Mouse (Mus musculus) limb, embryonic 11.5 days (tissue): ENCODE measurements around the gene Zfp384. TPM values are rescaled to one million over a fixed set of nuclear protein-coding genes. Genes with fewer than 3 reads are reported as not detected.

ENCODE experiments used
- ATAC-seq: fragments of 200-750 bp; cut with Nextera tagmentation; 2 replicates; pipeline ENCODE4 v1.8.0; 2017; ENCODE audit warnings: low read depth; ENCODE audit not compliant: insufficient number of reproducible peaks, low FRiP score, low TSS enrichment
- DNase-seq: peaks from one replicate; pipeline ENCODE4 v3.0.0-alpha.2; 2015; ENCODE audit warnings: low spot score
- H3K27ac ChIP-seq: fragments of 300-500 bp; sonication (generic); replicated peaks from 2 replicates; pipeline ENCODE4 v1.5.1; 2014; ENCODE audit warnings: low read depth, mild to moderate bottlenecking, low read length
- H3K27me3 ChIP-seq: fragments of 300-500 bp; sonication (generic); 2 replicates; pipeline ENCODE4 v1.6.1; 2014; ENCODE audit warnings: mild to moderate bottlenecking, low read length, mixed read lengths; ENCODE audit not compliant: control insufficient read depth, insufficient read depth
- H3K36me3 ChIP-seq: fragments of 300-500 bp; sonication (generic); 2 replicates; pipeline ENCODE4 v1.6.1; 2014; ENCODE audit warnings: mild to moderate bottlenecking, low read length, moderate library complexity, mixed read lengths; ENCODE audit not compliant: control insufficient read depth, insufficient read depth
- H3K4me1 ChIP-seq: fragments of 300-500 bp; sonication (generic); 2 replicates; pipeline ENCODE4 v1.6.1; 2014; ENCODE audit warnings: low read length, mixed read lengths; ENCODE audit not compliant: control insufficient read depth, insufficient read depth
- H3K4me2 ChIP-seq: fragments of 300-500 bp; sonication (generic); 2 replicates; pipeline ENCODE4 v1.6.1; 2014; ENCODE audit warnings: low read depth, mild to moderate bottlenecking, moderate library complexity; ENCODE audit not compliant: severe bottlenecking
- H3K4me3 ChIP-seq: fragments of 300-500 bp; sonication (generic); 2 replicates; pipeline ENCODE4 v1.5.1; 2014; ENCODE audit warnings: low read depth, low read length
- H3K9ac ChIP-seq: fragments of 300-500 bp; sonication (generic); 2 replicates; pipeline ENCODE4 v1.6.1; 2014; ENCODE audit warnings: mild to moderate bottlenecking, low read length
- H3K9me3 ChIP-seq: fragments of 300-500 bp; sonication (generic); 2 replicates; pipeline ENCODE4 v1.6.1; 2016; ENCODE audit warnings: low read length; ENCODE audit not compliant: control insufficient read depth
- WGBS: fragments of 180-500 bp; shearing (Covaris S2); extraction: QIAGEN DNeasy Blood & Tissue Kit; methylation state at CpG from one replicate; pipeline ENCODE4 v1.1.7; 2014; 5-methylcytosine and 5-hydroxymethylcytosine counted together
- polyA plus RNA-seq: library from polyadenylated mRNA; unstranded; fragments of >200 nt; fragmentation: Nextera tagmentation; extraction: Ambion mirVana; gene quantifications from 2 replicates; pipeline ENCODE4 v1.2.1, GENCODE M21; 2014

The Zfp384 gene
- polyA plus RNA-seq, 1 experiment from 2014 or later, result 11.0 TPM

DNA sequence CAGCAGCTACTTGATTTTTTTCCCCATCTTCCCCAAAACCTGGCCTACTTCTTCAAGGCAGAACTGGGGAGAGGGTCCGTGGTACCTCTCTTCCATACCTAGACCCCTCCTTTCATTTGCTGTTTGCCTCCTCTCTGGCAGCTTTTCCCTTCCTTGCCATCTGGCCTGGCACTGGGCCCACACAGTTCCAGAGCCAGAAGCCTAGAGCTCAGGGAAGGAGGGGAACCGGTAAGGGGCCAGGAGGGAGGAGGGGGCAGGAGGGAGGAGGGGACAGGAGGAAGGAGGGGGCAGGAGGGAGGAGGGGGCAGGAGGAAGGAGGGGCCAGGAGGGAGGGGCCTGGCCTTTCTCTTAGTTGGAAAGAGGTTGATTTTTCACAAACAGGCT, 62.9 kb downstream of the Zfp384 start:
- no peak overlapping the region for H3K4me2 ChIP-seq
- no peak overlapping the region for H3K4me3 ChIP-seq
- no peaks in the 10 kb centered on the region for H3K36me3 ChIP-seq
- WGBS, result 32% methylated on average over 2 of the region's 2 CpGs
- no peaks in the 10 kb centered on the region for H3K4me1 ChIP-seq
- no peak overlapping the region for H3K27ac ChIP-seq
- H3K9ac ChIP-seq, result no peak overlapping the region; the same call in 1 of the 2 replicates
- H3K9me3 ChIP-seq, result no peaks in the 10 kb centered on the region
- ATAC-seq, result no peak
- DNase-seq, result no peak
- no peaks in the 10 kb centered on the region for H3K27me3 ChIP-seq

DNA sequence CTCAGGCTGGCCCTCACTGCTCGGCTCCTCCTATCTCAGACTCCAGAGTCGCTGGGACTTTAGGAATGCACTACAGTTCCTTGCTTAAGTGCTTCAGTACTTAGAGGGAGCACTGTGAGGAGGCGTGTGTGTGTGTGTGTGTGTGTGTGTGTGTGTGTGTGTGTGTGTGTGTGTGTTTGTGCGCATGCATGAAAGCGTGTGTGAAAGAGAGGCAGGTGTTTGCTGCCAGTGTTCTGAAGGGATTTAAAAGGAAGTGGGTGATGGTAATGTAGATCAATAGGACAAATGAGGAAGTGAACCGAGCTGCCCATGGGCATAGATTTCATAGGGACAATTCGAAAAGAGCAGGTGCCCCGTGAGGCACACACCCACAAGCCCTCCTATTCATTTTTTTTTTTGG, 64.9 kb downstream of the Zfp384 start:
- H3K4me2 ChIP-seq, result no peak overlapping the region
- 72% methylated on average over 8 of the region's 8 CpGs for WGBS

DNA sequence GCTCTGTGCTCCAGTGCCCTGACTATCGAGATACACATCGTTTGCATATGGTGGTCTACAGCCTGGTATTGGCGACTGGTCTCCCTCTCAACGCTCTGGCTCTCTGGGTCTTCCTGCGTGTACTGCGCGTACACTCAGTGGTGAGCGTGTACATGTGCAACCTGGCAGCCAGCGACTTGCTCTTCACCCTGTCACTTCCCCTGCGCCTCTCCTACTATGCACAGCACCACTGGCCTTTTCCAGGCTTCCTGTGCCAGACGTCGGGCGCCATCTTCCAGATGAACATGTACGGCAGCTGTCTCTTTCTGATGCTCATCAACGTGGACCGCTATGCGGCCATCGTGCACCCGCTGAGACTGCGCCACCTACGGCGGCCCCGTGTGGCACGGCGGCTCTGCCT, 72.4 kb downstream of the Zfp384 start:
- Histone ChIP-seq H3K4me3 (peak overlapping the region; percentile 33), H3K27me3 (no peaks in the 10 kb centered on the region), H3K4me2 (peak overlapping the region; percentile 81), H3K9ac (peak overlapping the region; percentile 72), H3K4me1 (no peaks in the 10 kb centered on the region), H3K36me3 (no peaks in the 10 kb centered on the region), H3K27ac (no peak overlapping the region), H3K9me3 (no peaks in the 10 kb centered on the region)
- ATAC-seq (peak; percentile 28; the same call in 1 of the 2 replicates), DNase-seq (no peak)
- 25% methylated on average over 25 of the region's 25 CpGs for WGBS

More for the DNA sequence above, 64.9 kb downstream of the Zfp384 start:
- Histone ChIP-seq H3K4me3 (no peak overlapping the region), H3K27ac (no peak overlapping the region), H3K9ac (no peak overlapping the region), H3K9me3 (no peaks in the 10 kb centered on the region), H3K36me3 (no peaks in the 10 kb centered on the region), H3K4me1 (no peaks in the 10 kb centered on the region), H3K27me3 (no peaks in the 10 kb centered on the region)
- no peak for DNase-seq
- no peak for ATAC-seq

DNA sequence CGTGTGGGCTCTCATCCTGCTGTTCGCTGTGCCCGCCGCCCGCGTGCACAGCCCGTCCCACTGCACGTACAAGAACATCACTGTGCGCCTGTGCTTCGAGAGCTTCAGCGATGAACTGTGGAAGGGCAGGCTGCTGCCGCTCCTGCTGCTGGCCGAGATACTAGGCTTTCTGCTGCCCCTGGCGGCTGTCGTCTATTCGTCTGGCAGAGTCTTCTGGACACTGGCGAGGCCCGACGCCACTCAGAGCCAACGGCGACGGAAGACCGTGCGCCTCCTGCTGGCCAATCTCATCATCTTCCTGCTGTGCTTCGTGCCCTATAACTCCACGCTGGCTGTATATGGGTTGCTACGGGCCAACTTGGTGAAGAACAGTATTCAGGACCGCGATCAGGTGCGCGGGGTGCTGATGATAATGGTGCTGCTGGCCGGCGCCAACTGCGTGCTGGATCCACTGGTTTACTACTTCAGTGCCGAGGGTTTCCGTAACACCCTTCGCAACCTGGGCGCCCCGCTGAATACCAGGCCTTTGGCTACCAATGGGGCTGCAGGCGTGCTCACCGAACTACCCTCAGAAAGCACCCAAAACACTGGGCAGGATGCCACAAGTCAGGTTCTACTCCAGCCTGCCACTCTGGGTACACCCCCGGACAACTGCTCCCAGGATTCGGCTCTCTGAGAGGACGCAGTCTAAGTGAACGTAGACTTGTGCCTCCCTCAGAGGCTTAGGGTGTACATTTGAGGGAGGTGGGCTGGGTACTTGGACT, 73.0 kb downstream of the Zfp384 start:
- H3K27ac ChIP-seq, result no peak overlapping the region
- no peaks in the 10 kb centered on the region for H3K9me3 ChIP-seq
- ATAC-seq (peak; percentile 87), DNase-seq (peak; percentile 98)
- H3K9ac ChIP-seq, result peak overlapping the region; percentile 72
- H3K4me2 ChIP-seq, result peak overlapping the region; percentile 81
- no peaks in the 10 kb centered on the region for H3K4me1 ChIP-seq
- no peaks in the 10 kb centered on the region for H3K36me3 ChIP-seq
- peak overlapping the region; percentile 33 for H3K4me3 ChIP-seq
- WGBS, result 23% methylated on average over 45 of the region's 45 CpGs
- no peaks in the 10 kb centered on the region for H3K27me3 ChIP-seq

DNA sequence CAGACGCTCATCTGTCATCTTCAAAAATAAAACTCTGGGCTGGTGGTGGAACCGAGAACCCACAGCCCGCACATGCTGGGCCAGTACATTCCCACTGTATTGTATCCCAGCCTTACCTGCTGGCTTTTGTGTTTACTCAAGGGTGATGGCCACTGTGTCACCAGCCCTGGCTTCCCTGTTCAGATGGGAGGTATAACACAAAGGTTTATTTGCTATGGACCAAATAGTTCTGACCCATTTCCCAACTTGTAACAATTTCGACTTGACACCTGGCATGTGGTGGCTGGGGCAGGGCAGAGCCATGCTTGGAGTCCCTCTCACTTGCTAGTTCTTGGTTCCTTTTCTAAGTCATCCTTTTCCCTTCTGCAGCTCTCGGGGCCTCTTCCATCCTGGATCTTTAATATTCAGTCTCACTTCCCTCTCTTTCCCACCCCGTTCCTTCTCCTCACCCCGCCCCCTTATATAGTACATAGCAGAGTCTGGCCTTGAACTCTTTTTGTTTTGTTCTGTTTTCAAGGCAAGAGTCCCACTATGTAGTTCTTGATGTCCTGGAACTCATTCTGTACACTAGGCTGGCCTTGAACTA, 73.9 kb downstream of the Zfp384 start:
- Histone ChIP-seq H3K4me2 (no peak overlapping the region), H3K27ac (no peak overlapping the region), H3K9me3 (no peaks in the 10 kb centered on the region), H3K36me3 (no peaks in the 10 kb centered on the region), H3K27me3 (no peaks in the 10 kb centered on the region), H3K9ac (no peak overlapping the region), H3K4me3 (no peak overlapping the region), H3K4me1 (no peaks in the 10 kb centered on the region)
- ATAC-seq (no peak), DNase-seq (no peak)
- WGBS, result 90% methylated on average over 7 of the region's 7 CpGs

DNA sequence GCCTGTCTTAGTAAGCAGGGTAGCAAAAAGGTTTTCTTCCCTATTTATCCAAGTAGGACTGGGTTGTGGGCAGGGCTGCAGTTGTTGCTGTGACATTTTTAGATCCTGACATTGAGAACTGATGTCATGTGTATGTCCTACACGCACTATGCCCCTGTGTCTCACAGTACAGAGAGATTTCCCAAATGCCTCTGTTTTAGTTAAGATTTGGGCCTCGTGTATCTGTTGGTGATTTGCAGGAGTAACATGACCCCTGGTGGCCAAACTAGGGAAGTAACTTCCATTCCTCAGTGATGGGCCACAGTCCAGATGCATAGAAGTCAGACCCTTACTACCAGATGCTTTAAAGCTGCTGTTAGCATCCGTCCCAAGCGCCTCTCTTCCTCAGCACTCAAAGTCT, 75.5 kb downstream of the Zfp384 start:
- peaks cover 5% of the 10 kb centered on the region; the same call in 1 of the 2 replicates for H3K4me1 ChIP-seq
- no peaks in the 10 kb centered on the region for H3K36me3 ChIP-seq
- ATAC-seq, result no peak; the same call in 1 of the 2 replicates
- H3K9me3 ChIP-seq, result no peaks in the 10 kb centered on the region
- H3K4me3 ChIP-seq, result no peak overlapping the region
- peak; percentile 80 for DNase-seq
- H3K9ac ChIP-seq, result no peak overlapping the region
- WGBS, result 10% methylated on average over 4 of the region's 4 CpGs
- no peak overlapping the region for H3K27ac ChIP-seq
- no peak overlapping the region for H3K4me2 ChIP-seq
- no peaks in the 10 kb centered on the region for H3K27me3 ChIP-seq

Other genes with a start within 250 kb of the Zfp384 start
- gene Eno2, start 239.5 kb upstream of the Zfp384 start, polyA plus RNA-seq, result 1.8 and 3.0 TPM in 2 replicates
- gene Lrrc23, start 229.4 kb upstream of the Zfp384 start, polyA plus RNA-seq, result 0.91 and 1.0 TPM in 2 replicates
- 5.3 and 5.5 TPM in 2 replicates for gene Spsb2, start 200.5 kb upstream of the Zfp384 start, polyA plus RNA-seq
- gene Tpi1, start 194.8 kb upstream of the Zfp384 start, polyA plus RNA-seq, result 724 and 825 TPM in 2 replicates
- gene Usp5, start 179.7 kb upstream of the Zfp384 start, polyA plus RNA-seq, result 152 and 153 TPM in 2 replicates
- gene Cdca3, start 179.6 kb upstream of the Zfp384 start, polyA plus RNA-seq, result 243 and 249 TPM in 2 replicates
- gene Gnb3, start 168.9 kb upstream of the Zfp384 start, polyA plus RNA-seq, result 0.40 and 0.43 TPM in 2 replicates
- gene P3h3, start 151.4 kb upstream of the Zfp384 start, polyA plus RNA-seq, result 23.1 and 25.4 TPM in 2 replicates
- 0.92 and 0.98 TPM in 2 replicates for gene Gpr162, start 145.2 kb upstream of the Zfp384 start, polyA plus RNA-seq
- gene Cd4, start 120.9 kb upstream of the Zfp384 start, polyA plus RNA-seq, result 0.06 TPM in 1 of 2 replicates, not detected in the other
- 0.88 and 1.4 TPM in 2 replicates for gene Lag3, start 97.4 kb upstream of the Zfp384 start, polyA plus RNA-seq
- gene Ptms, start 89.0 kb upstream of the Zfp384 start, polyA plus RNA-seq, result 221 and 223 TPM in 2 replicates
- gene Mlf2, start 77.8 kb upstream of the Zfp384 start, polyA plus RNA-seq, result 406 and 414 TPM in 2 replicates
- 126 and 129 TPM in 2 replicates for gene Cops7a, start 43.6 kb upstream of the Zfp384 start, polyA plus RNA-seq
- gene Pianp, start 12.5 kb upstream of the Zfp384 start, polyA plus RNA-seq, result 2.2 and 2.4 TPM in 2 replicates
- 128 and 134 TPM in 2 replicates for gene Ing4, start 30.6 kb downstream of the Zfp384 start, polyA plus RNA-seq
- 13.3 and 16.1 TPM in 2 replicates for gene Acrbp, start 40.5 kb downstream of the Zfp384 start, polyA plus RNA-seq
- 0.32 TPM in 1 of 2 replicates, not detected in the other for gene Lpar5, start 58.8 kb downstream of the Zfp384 start, polyA plus RNA-seq
- gene Chd4, start 86.8 kb downstream of the Zfp384 start, polyA plus RNA-seq, result 110 and 117 TPM in 2 replicates
- gene Nop2, start 122.8 kb downstream of the Zfp384 start, polyA plus RNA-seq, result 71.4 and 76.3 TPM in 2 replicates
- gene Iffo1, start 136.1 kb downstream of the Zfp384 start, polyA plus RNA-seq, result 12.7 and 14.5 TPM in 2 replicates
- gene Gapdh, start 157.3 kb downstream of the Zfp384 start, polyA plus RNA-seq, result 2,642 and 2,787 TPM in 2 replicates
- gene Ncapd2, start 182.6 kb downstream of the Zfp384 start, polyA plus RNA-seq, result 181 and 182 TPM in 2 replicates
- 216 and 218 TPM in 2 replicates for gene Mrpl51, start 182.7 kb downstream of the Zfp384 start, polyA plus RNA-seq
- 2.3 and 2.6 TPM in 2 replicates for gene Vamp1, start 206.4 kb downstream of the Zfp384 start, polyA plus RNA-seq
- gene Tapbpl, start 222.7 kb downstream of the Zfp384 start, polyA plus RNA-seq, result 0.82 and 0.87 TPM in 2 replicates
- gene Cd27, start 227.9 kb downstream of the Zfp384 start, polyA plus RNA-seq, result 0.89 and 1.4 TPM in 2 replicates